Mouse (Mus musculus): ENCODE data around the gene R3hdml. TPM values are rescaled to one million over a fixed set of nuclear protein-coding genes. Genes with fewer than 3 reads are reported as not detected.

Gene R3hdml
- total and polyA plus RNA-seq, 3 experiments, result not detected

DNA sequence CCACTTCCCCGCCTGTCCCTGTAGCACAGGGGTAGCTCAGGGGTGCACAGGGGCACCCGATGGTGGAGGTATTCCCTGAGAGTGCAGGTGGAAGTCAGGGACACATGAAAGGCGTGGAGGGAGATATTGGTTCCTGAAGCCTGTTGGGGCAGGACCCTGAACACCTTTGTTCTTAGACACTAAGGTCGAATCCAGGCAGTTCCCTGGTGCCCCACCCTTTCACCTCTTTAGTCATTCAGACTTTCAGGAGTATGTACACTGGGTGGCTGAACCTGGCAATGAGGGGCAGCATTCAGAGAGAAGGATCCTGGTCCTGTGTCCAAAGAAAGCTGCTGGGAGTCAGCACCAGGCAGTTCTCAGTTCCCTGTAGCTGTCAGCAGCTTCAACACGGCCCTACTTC, 29.7 kb upstream of the R3hdml start:
- Histone ChIP-seq H3K27ac (ENCODE audit: insufficient read depth, low read depth) (no peak overlapping the region), H3K4me2 (ENCODE audit: insufficient read depth, low read depth, poor library complexity, severe bottlenecking) (no peak overlapping the region), H3K79me2 (replicated peaks; ENCODE audit: control insufficient read depth, extremely low read depth, insufficient read depth, poor library complexity, severe bottlenecking) (no peaks in the 10 kb centered on the region), H3K9ac (ENCODE audit: insufficient read depth, low read depth) (no peak overlapping the region), H3K36me3 (replicated peaks in 1 of 2; ENCODE audit: control insufficient read depth in 1 of 2, insufficient read depth in 1 of 2, low read length in 1 of 2) (peaks cover 0 to 16% of the 10 kb centered on the region in 2 experiments), H3K27me3 (replicated peaks) (peaks cover 23% of the 10 kb centered on the region), H3K4me3 (replicated peaks in 1 of 3; ENCODE audit: low read depth in 2 of 3, low read length in 2 of 3, poor library complexity in 1 of 3) (no peak overlapping the region), H3K4me1 (ENCODE audit: control insufficient read depth in 1 of 2, insufficient read depth in 2 of 2) (no peaks in the 10 kb centered on the region), H3K9me3 (replicated peaks; ENCODE audit: low read length) (no peaks in the 10 kb centered on the region)
- in situ Hi-C loops (cut with MboI; ENCODE audit: low pct_ligation_motif_present, low pct_unique_long_range_greater_than_20kb, low sequenced_read_pairs), result no loop called here
- TF ChIP-seq UBTF (IDR thresholded peaks at IDR 0.05; ENCODE audit: low read depth, low read length) (no peak), TCF12 (IDR thresholded peaks at IDR 0.05; ENCODE audit: low read depth, low read length) (no peak), MAFK (IDR thresholded peaks at IDR 0.05; ENCODE audit: insufficient replicate concordance, low read length) (no peak), ZNF384 (IDR thresholded peaks at IDR 0.05; ENCODE audit: low read depth, low read length) (no peak), CTCF (conservative IDR thresholded peaks at IDR 0.05 in 1 of 2, IDR thresholded peaks at IDR 0.05 in 1 of 2; ENCODE audit: low read depth in 2 of 2, low read length in 2 of 2) (no peak), MYC (IDR thresholded peaks at IDR 0.05; ENCODE audit: low read depth, low read length) (no peak), CHD1 (IDR thresholded peaks at IDR 0.05; ENCODE audit: low read depth, low read length) (no peak), USF2 (conservative IDR thresholded peaks at IDR 0.05; ENCODE audit: low read depth, low read length) (no peak), JUN (IDR thresholded peaks at IDR 0.05; ENCODE audit: insufficient read depth, low read depth, low read length) (no peak), NELFE (IDR thresholded peaks at IDR 0.05; ENCODE audit: low read depth, low read length) (no peak), PAX5 (IDR thresholded peaks at IDR 0.05; ENCODE audit: low read length) (no peak), ZKSCAN1 (IDR thresholded peaks at IDR 0.05; ENCODE audit: borderline replicate concordance, low read depth, low read length) (no peak), SIN3A (IDR thresholded peaks at IDR 0.05; ENCODE audit: low read length) (no peak), ELF1 (IDR thresholded peaks at IDR 0.05; ENCODE audit: low read depth, low read length) (no peak), EP300 (IDR thresholded peaks at IDR 0.05; ENCODE audit: low read length) (no peak), USF1 (IDR thresholded peaks at IDR 0.05; ENCODE audit: low read depth, low read length) (no peak), ETS1 (conservative IDR thresholded peaks at IDR 0.05; ENCODE audit: low read depth, low read length) (no peak), RCOR1 (conservative IDR thresholded peaks at IDR 0.05; ENCODE audit: low read depth, low read length) (no peak), CHD2 (IDR thresholded peaks at IDR 0.05; ENCODE audit: low read length) (no peak), KAT2A (IDR thresholded peaks at IDR 0.05; ENCODE audit: insufficient replicate concordance, low read length) (no peak)
- dilution Hi-C loops (cut with MboI; ENCODE audit: extremely low pct_ligation_motif_present, extremely low pct_unique_long_range_greater_than_20kb, low sequenced_read_pairs), result no loop called here
- no peak for DNase-seq (ENCODE audit: extremely low read depth)

DNA sequence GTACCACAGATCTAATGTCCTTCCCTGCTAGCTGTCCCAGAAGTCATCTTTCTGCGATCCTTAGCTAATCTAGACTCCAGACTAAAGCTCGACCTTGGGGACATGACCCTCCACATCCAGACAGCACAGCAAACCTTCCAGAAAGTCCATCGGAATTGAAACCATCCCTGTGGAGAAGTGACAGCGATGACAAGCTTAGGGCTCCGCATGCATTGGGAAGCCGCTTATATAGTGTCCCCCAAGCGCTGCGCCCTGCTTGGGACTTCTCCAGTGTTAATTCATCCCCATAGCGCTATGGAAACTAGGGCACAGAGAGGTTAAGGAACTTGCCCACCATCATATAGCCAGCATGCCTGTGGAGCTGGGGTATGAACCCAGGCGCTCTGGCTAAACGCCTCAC, 29.3 kb upstream of the R3hdml start:
- no peak overlapping the region for H3K9ac ChIP-seq (ENCODE audit: insufficient read depth, low read depth)
- dilution Hi-C loops (cut with MboI; ENCODE audit: extremely low pct_ligation_motif_present, extremely low pct_unique_long_range_greater_than_20kb, low sequenced_read_pairs) (no loop called here), in situ Hi-C loops (cut with MboI; ENCODE audit: low pct_ligation_motif_present, low pct_unique_long_range_greater_than_20kb, low sequenced_read_pairs) (no loop called here)
- no peaks in the 10 kb centered on the region for H3K4me1 ChIP-seq (ENCODE audit: control insufficient read depth in 1 of 2, insufficient read depth in 2 of 2)
- H3K36me3 ChIP-seq (replicated peaks in 1 of 2; ENCODE audit: control insufficient read depth in 1 of 2, insufficient read depth in 1 of 2, low read length in 1 of 2), result peaks cover 2 to 19% of the 10 kb centered on the region in 2 experiments
- no peaks in the 10 kb centered on the region for H3K9me3 ChIP-seq (replicated peaks; ENCODE audit: low read length)
- no peak overlapping the region for H3K4me3 ChIP-seq (replicated peaks in 1 of 3; ENCODE audit: low read depth in 2 of 3, low read length in 2 of 3, poor library complexity in 1 of 3)
- peaks cover 18% of the 10 kb centered on the region for H3K27me3 ChIP-seq (replicated peaks)
- no peak overlapping the region for H3K27ac ChIP-seq (ENCODE audit: insufficient read depth, low read depth)
- no peaks in the 10 kb centered on the region for H3K79me2 ChIP-seq (replicated peaks; ENCODE audit: control insufficient read depth, extremely low read depth, insufficient read depth, poor library complexity, severe bottlenecking)
- TF ChIP-seq RAD21 (IDR thresholded peaks at IDR 0.05; ENCODE audit: low read depth, low read length) (no peak), KAT2A (IDR thresholded peaks at IDR 0.05; ENCODE audit: insufficient replicate concordance, low read length) (no peak), ZMIZ1 (IDR thresholded peaks at IDR 0.05; ENCODE audit: low read depth, low read length) (no peak), MYC (IDR thresholded peaks at IDR 0.05; ENCODE audit: low read depth, low read length) (no peak), MAX (IDR thresholded peaks at IDR 0.05; ENCODE audit: low read length) (no peak), UBTF (IDR thresholded peaks at IDR 0.05; ENCODE audit: low read depth, low read length) (no peak), CTCF (conservative IDR thresholded peaks at IDR 0.05 in 1 of 2, IDR thresholded peaks at IDR 0.05 in 1 of 2; ENCODE audit: low read depth in 2 of 2, low read length in 2 of 2) (no peak), ELF1 (IDR thresholded peaks at IDR 0.05; ENCODE audit: low read depth, low read length) (no peak), ZC3H11A (IDR thresholded peaks at IDR 0.05; ENCODE audit: low read depth, low read length) (no peak), MAFK (IDR thresholded peaks at IDR 0.05; ENCODE audit: insufficient replicate concordance, low read length) (no peak), EP300 (IDR thresholded peaks at IDR 0.05; ENCODE audit: low read length) (no peak), USF2 (conservative IDR thresholded peaks at IDR 0.05; ENCODE audit: low read depth, low read length) (no peak), PAX5 (IDR thresholded peaks at IDR 0.05; ENCODE audit: low read length) (no peak), POLR2AphosphoS2 (IDR thresholded peaks at IDR 0.05; ENCODE audit: low read depth, low read length) (no peak), GABPA (IDR thresholded peaks at IDR 0.05; ENCODE audit: insufficient replicate concordance, low read depth, low read length) (no peak), ZNF384 (IDR thresholded peaks at IDR 0.05; ENCODE audit: low read depth, low read length) (no peak)
- DNase-seq (ENCODE audit: extremely low read depth), result no peak
- no peak overlapping the region for H3K4me2 ChIP-seq (ENCODE audit: insufficient read depth, low read depth, poor library complexity, severe bottlenecking)
